Mouse (Mus musculus): Measurements from ENCODE around the gene Sub1.

Gene Sub1

DNA sequence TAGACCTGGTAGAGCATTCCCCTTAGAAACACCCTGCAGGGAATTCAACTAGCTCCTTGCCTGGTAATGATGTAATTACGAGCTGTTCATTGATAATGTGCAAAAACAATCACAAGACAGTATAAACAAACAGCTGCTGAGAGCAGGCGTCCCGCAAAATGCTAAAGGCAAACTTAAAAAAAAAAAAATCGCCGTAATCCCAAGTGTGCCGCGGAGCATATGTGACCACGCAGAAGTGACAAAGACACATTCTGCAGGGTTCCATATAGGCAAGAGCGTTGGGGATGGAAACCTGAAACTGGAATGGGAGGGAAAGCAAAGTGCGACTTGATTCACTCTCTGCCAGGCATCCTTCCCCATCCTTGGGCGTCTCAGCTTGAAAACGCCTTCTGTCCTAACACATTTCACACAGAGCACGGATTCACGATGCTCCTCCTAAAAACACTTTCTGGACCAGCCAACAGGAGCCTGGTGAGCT is 28.0 kb upstream of the Sub1 start:
- POLR2A ChIA-PET, result interaction anchor here (1.1 to 8.1 kb wide), 9 partner anchors 11 to 36 kb away, joined by 3 to 182 read pairs (median 9); partner anchors contain the start of gene Sub1 (in 2 of the 4)
- CTCF ChIA-PET, result interaction anchor here (0.6 to 1.0 kb wide), 6 partner anchors 12 to 191 kb away, joined by 3 to 5 read pairs (median 4); no protein-coding TSS in a partner anchor

DNA sequence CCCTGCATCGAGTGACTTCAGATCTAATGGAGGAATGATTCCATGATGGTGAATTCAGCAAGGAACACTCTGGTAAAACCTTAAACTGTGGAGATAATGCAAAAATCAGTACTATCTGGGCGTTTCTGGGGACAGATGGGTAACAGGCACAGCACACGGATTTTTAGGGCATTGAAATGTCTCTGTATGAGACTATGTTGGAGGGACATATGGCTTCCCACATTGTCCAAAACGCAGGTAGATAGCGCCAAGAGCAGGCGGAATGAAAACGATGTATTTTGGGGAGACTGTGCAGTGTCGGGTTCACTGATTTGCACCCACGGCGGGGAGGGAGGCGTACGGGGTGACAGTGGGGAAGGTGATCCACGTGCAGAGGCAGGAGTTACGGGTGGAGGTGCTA is 22.7 kb upstream of the Sub1 start:
- CTCF ChIA-PET, result interaction anchor here in 1 of 4 experiments (2.9 kb wide), 1 partner anchor 17 kb away, joined by 20 read pairs; no protein-coding TSS in a partner anchor

DNA sequence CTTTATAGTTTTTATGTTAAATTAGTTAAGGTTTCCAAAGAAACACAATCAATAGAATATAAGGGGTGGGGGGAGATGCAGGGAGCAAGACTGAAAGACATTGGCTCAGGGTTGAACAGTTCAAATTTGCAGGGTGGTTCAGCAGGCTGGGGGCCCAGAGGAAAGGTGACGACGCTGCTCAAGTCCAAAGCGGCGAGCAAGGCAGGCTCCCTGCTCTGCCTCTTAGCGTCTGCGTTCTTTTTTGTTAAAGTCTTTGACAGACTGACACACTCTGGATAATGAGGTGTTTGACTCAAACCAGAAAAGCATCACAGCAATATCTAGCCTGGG is 21.6 kb upstream of the Sub1 start:
- CTCF ChIA-PET, result interaction anchor here in 1 of 4 experiments (0.6 kb wide), 1 partner anchor 204 kb away, joined by 7 read pairs; no protein-coding TSS in a partner anchor
- POLR2A ChIA-PET, result interaction anchor here in 3 of 4 experiments (0.6 to 2.4 kb wide), 8 partner anchors 11 to 1205 kb away, joined by 3 to 19 read pairs (median 5); partner anchors contain the start of gene Sub1 (in 1 of the 3)

More for the DNA sequence above, 22.7 kb upstream of the Sub1 start:
- POLR2A ChIA-PET, result interaction anchor here in 3 of 4 experiments (0.9 to 8.1 kb wide), 16 partner anchors 9 to 102 kb away, joined by 3 to 182 read pairs (median 9); partner anchors contain the start of gene Sub1 (in 2 of the 3)

DNA sequence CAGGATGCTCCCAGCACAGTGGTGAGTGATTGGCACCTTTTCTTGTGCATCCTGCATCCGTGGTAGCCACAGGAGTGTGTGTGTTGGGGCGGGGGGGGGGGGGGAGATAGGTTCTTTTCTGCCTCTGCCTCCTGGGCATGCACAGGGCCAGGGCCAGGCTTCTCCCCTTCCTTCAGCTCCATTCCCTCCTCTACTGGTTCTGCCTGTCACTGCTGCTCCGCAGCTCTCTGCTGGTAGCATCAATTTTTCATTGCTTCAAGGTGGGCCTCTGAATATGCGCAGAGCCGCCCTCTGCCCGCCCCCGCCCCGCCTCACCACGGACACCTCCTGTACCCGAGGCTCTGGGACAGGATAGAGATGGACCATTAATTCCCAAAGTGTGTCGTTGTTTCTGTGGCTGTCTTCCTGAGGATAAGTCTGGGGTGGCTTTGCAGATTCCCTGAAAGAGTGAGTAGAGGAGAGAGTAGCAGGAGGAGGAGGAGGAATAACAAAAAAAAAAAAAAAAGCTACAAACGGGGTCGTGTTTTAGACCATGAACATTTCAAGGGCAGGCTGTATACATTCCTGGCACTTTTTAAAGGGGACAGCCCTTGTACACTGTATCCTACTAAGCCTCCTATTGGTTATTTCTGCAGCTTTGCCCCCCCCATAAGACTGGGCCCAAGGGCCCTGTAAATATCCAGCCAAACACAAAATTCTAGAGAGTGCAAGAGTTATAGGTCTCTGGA is 21.1 kb upstream of the Sub1 start:
- ChIA-PET CTCF (interaction anchor here in 3 of 4 experiments (0.5 to 0.6 kb wide), 3 partner anchors 40 to 1374 kb away, joined by 3 to 7 read pairs (median 3); no protein-coding TSS in a partner anchor), POLR2A (interaction anchor here in 3 of 4 experiments (0.6 to 2.4 kb wide), 21 partner anchors 11 to 1205 kb away, joined by 3 to 19 read pairs (median 4); partner anchors contain the start of genes Golph3 (in 1 of the 3) and Sub1 (in 1 of the 3))

DNA sequence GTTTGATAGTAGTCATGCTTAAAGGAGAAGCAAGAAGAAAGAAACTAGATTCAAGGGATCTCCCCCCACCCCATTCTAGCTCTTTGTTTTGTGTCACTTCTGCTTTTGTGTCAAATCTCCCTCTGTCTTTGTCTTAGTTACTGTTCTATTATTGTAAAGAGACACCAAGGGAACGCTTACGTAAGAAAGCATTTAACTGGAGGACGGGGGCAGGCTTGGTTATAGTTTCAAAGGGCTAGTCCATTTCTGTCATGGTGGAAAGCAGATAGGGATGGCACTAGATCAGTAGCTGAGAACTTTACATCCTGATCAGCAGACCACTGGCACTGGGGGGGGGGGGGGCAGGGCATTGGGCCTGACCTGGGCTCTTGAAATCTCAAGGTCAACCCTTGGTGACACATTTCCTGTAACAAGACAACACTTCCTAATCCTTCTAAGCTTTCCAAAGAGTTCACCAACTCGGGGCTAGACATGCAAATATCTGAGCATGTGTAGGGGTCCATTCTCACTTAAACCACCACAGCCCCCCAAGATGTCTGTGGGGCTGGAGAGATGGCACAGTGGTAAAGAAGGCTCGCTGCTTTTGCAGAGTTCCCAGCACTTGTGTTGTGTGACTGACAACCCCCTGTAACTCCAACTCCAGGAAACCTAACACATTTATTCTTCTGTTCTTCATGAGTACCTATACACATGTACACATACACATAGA is 17.6 kb upstream of the Sub1 start:
- ChIA-PET POLR2A (interaction anchor here in 2 of 4 experiments (0.5 to 6.7 kb wide), 9 partner anchors 11 to 62 kb away, joined by 3 to 118 read pairs (median 8); partner anchors contain the start of gene Sub1 (in 2 of the 2)), CTCF (interaction anchor here in 2 of 4 experiments (0.6 to 1.0 kb wide), 2 partner anchors 22 to 608 kb away, joined by 4 to 7 read pairs; no protein-coding TSS in a partner anchor)

GRCm38 (mm10) chr15:12013532-12014196 is 16.9 kb upstream of the Sub1 start:
- ChIA-PET CTCF (interaction anchor here in 1 of 4 experiments (1.0 kb wide), 1 partner anchor 607 kb away, joined by 4 read pairs; no protein-coding TSS in a partner anchor), POLR2A (interaction anchor here in 2 of 4 experiments (0.5 to 6.7 kb wide), 10 partner anchors 11 to 63 kb away, joined by 3 to 118 read pairs (median 6); partner anchors contain the start of gene Sub1 (in 2 of the 2))

DNA sequence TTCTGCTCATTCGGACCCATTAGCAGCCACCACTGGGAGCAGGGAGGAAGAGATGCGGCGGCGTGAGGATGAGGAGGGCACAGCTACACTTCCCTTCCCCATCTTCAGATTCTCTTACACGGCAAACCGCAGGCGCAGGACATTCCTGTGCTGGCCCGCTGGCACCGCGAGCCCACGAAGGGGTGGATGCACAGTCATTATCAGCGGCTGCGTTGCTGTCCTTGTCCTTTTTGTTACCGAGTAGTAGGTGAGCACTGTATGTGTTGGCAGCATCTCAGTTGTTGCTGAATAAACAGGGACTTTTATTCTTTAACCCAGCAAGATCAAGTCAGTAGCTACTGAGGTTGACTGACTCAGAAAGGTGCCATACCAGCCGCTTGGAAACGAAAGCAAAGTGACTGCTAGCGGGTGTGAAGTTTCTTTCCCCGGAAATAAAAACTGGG is 13.8 kb upstream of the Sub1 start:
- CTCF ChIA-PET, result interaction anchor here (0.6 to 2.1 kb wide), 11 partner anchors 12 to 966 kb away, joined by 3 to 11 read pairs (median 4); partner anchors contain the start of gene Sub1 (in 1 of the 4)
- POLR2A ChIA-PET, result interaction anchor here (0.6 to 6.7 kb wide), 18 partner anchors 10 to 548 kb away, joined by 3 to 118 read pairs (median 10); partner anchors contain the start of gene Sub1 (in 2 of the 4)

- CTCF ChIA-PET, result interaction anchor here (0.5 to 2.1 kb wide), 14 partner anchors 12 to 967 kb away, joined by 3 to 11 read pairs (median 4); partner anchors contain the start of gene Sub1 (in 1 of the 4)
These were observed 13.2 kb upstream of the Sub1 start for GRCm38 (mm10) chr15:12009712-12010601.

DNA sequence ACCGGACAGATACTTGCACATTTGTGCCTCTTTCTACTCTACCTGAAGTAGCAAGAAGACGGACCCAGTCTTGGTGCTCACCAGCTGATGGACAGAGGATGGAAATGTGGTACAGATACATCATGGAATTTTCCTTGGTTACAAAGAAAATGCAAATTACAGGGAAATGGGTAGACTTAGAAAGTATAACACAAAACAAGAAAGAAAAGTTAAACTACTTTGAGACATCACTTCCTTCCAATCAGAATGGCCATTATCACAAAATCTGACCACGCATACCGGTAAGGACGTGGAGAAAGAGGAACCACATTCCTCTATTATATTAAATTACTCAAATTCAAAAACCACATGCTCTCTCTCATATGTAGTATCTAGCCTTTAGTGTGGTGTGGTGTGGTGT is 12.1 kb upstream of the Sub1 start:
- POLR2A ChIA-PET, result interaction anchor here in 3 of 4 experiments (1.0 to 6.7 kb wide), 15 partner anchors 8 to 609 kb away, joined by 3 to 118 read pairs (median 15); partner anchors contain the start of genes Sub1 (in 2 of the 3) and Tars (in 1 of the 3)
- CTCF ChIA-PET, result interaction anchor here in 2 of 4 experiments (0.6 to 2.1 kb wide), 3 partner anchors 17 to 28 kb away, joined by 5 to 11 read pairs (median 6); no protein-coding TSS in a partner anchor

More at GRCm38 (mm10) chr15:12009712-12010601, 13.2 kb upstream of the Sub1 start:
- POLR2A ChIA-PET, result interaction anchor here (0.6 to 6.7 kb wide), 25 partner anchors 9 to 548 kb away, joined by 3 to 118 read pairs (median 7); partner anchors contain the start of gene Sub1 (in 2 of the 4)

GRCm38 (mm10) chr15:12007971-12008800 is 11.4 kb upstream of the Sub1 start:
- CTCF ChIA-PET, result no interaction called here
- POLR2A ChIA-PET, result interaction anchor here in 2 of 4 experiments (1.0 to 6.7 kb wide), 10 partner anchors 8 to 608 kb away, joined by 3 to 118 read pairs (median 18); partner anchors contain the start of genes Sub1 (in 2 of the 2) and Tars (in 1 of the 2)

DNA sequence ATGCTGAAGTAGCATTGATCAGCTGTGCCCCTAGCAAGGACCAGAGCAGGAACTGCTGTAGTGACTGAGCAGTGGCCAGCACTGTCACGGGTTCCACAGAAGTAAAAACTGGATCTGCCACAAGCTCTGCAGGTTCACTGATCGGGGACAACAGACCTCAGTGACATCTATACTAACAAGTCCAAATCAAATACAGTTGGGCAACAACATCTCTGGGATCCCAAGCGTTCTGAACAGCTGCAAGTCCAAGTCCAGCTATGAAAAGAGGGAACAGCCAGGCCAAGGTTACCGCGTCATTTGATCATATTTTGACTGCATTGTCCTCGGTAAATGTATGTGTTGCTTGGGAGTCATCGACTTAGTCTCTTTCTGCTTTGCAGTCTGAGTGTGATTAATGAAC is 10.6 kb upstream of the Sub1 start:
- ChIA-PET POLR2A (interaction anchor here in 2 of 4 experiments (1.1 to 5.0 kb wide), 7 partner anchors 11 to 30 kb away, joined by 3 to 36 read pairs (median 15); partner anchors contain the start of gene Sub1 (in 2 of the 2)), CTCF (no interaction called here)

GRCm38 (mm10) chr15:12006169-12006568 is 9.4 kb upstream of the Sub1 start:
- CTCF ChIA-PET, result no interaction called here
- POLR2A ChIA-PET, result interaction anchor here in 2 of 4 experiments (0.6 to 5.0 kb wide), 9 partner anchors 10 to 229 kb away, joined by 3 to 36 read pairs (median 4); partner anchors contain the start of gene Sub1 (in 2 of the 2)

- ChIA-PET CTCF (interaction anchor here in 3 of 4 experiments (1.0 to 2.1 kb wide), 7 partner anchors 15 to 272 kb away, joined by 3 to 11 read pairs (median 3); no protein-coding TSS in a partner anchor), POLR2A (interaction anchor here (0.6 to 31.2 kb wide), 60 partner anchors 8 to 722 kb away, joined by 3 to 578 read pairs (median 5); no protein-coding TSS in a partner anchor)
These were observed 975 bp downstream of the Sub1 start for GRCm38 (mm10) chr15:11995815-11996201.

- ChIA-PET CTCF (interaction anchor here in 3 of 4 experiments (1.0 to 2.1 kb wide), 6 partner anchors 15 to 272 kb away, joined by 3 to 11 read pairs (median 4); no protein-coding TSS in a partner anchor), POLR2A (interaction anchor here (0.7 to 31.2 kb wide), 63 partner anchors 8 to 723 kb away, joined by 3 to 578 read pairs (median 5); partner anchors contain the start of gene Tars (in 1 of the 4))
These were observed 1.6 kb downstream of the Sub1 start for GRCm38 (mm10) chr15:11994921-11995814.
